Mouse (Mus musculus) forebrain, embryonic 14.5 days (tissue): Measurements from ENCODE around the gene Fbxo42. TPM values are rescaled to one million over a fixed set of nuclear protein-coding genes. Genes with fewer than 3 reads are reported as not detected.

Experiments used
- ATAC-seq: fragments of 200-750 bp; cut with Nextera tagmentation; 2 replicates; pipeline ENCODE4 v1.8.0; 2017; ENCODE audit warnings: mild to moderate bottlenecking, moderate library complexity
- DNase-seq: peaks from one replicate; pipeline ENCODE4 v3.0.0-alpha.2; 2015; ENCODE audit warnings: low spot score
- H3K27ac ChIP-seq: fragments of 300-500 bp; sonication (generic); 2 replicates; pipeline ENCODE4 v1.5.1; 2014; ENCODE audit warnings: low read depth, mild to moderate bottlenecking, control low read depth, low read length, moderate library complexity
- H3K27me3 ChIP-seq: fragments of 300-500 bp; sonication (generic); replicated peaks from 2 replicates; pipeline ENCODE4 v1.6.1; 2014; ENCODE audit warnings: low read length, control low read depth, mixed read lengths; ENCODE audit not compliant: control insufficient read depth, insufficient read depth
- H3K36me3 ChIP-seq: fragments of 300-500 bp; sonication (generic); 2 replicates; pipeline ENCODE4 v1.6.1; 2014; ENCODE audit warnings: low read length, control low read depth; ENCODE audit not compliant: control insufficient read depth, insufficient read depth
- H3K4me1 ChIP-seq: fragments of 300-500 bp; sonication (generic); 2 replicates; pipeline ENCODE4 v1.6.1; 2014; ENCODE audit warnings: antibody characterized with exemption, low read length, control low read depth; ENCODE audit not compliant: control insufficient read depth, insufficient read depth
- H3K4me2 ChIP-seq: fragments of 300-500 bp; sonication (generic); 2 replicates; pipeline ENCODE4 v1.6.1; 2014; ENCODE audit warnings: mild to moderate bottlenecking, control low read depth, low read length
- H3K4me3 ChIP-seq: fragments of 300-500 bp; sonication (generic); 2 replicates; pipeline ENCODE4 v1.5.1; 2014; ENCODE audit warnings: low read depth, low read length, control low read depth
- H3K9ac ChIP-seq: fragments of 300-500 bp; sonication (generic); 2 replicates; pipeline ENCODE4 v1.6.1; 2014; ENCODE audit warnings: mild to moderate bottlenecking, low read length, control low read depth, moderate library complexity
- H3K9me3 ChIP-seq: fragments of 300-500 bp; sonication (generic); replicated peaks from 2 replicates; pipeline ENCODE4 v1.6.1; 2016; ENCODE audit warnings: low read length, control low read depth, mixed read lengths; ENCODE audit not compliant: control insufficient read depth
- WGBS: fragments of 180-500 bp; shearing (Covaris S2); extraction: QIAGEN DNeasy Blood & Tissue Kit; methylation state at CpG from one replicate; pipeline ENCODE4 v1.1.7; 2014; 5-methylcytosine and 5-hydroxymethylcytosine counted together
- polyA plus RNA-seq: library from polyadenylated mRNA; unstranded; fragments of >200 nt; fragmentation: Nextera tagmentation; extraction: Ambion mirVana; gene quantifications from 2 replicates; pipeline ENCODE4 v1.2.1, GENCODE M21; 2014

Fbxo42 gene
- 22.3 and 29.5 TPM in 2 replicates for polyA plus RNA-seq

- Histone ChIP-seq H3K9ac (peak within 1 kb of the TSS; percentile 98), H3K9me3 (no peaks in the 10 kb centered on the region), H3K27me3 (no peaks in the 10 kb centered on the region), H3K4me2 (peak within 1 kb of the TSS; percentile 90), H3K36me3 (no peaks in the 10 kb centered on the region), H3K4me1 (peaks cover 16% of the 10 kb centered on the region), H3K27ac (peak within 1 kb of the TSS; percentile 78), H3K4me3 (peak within 1 kb of the TSS; percentile 98)
- ATAC-seq (peak; percentile 88), DNase-seq (peak; percentile 96)
- WGBS = 9% methylated on average over 58 of the region's 58 CpGs
Observed at GRCm38 (mm10) chr4:141147112-141148008, at the start of gene Fbxo42. Fbxo42 (plus strand) TSS chr4:141147913.

GRCm38 (mm10) chr4:141098935-141099334 is 48.8 kb upstream of the Fbxo42 start:
- Histone ChIP-seq H3K36me3 (no peaks in the 10 kb centered on the region), H3K9ac (no peak overlapping the region), H3K4me3 (no peak overlapping the region), H3K4me1 (no peaks in the 10 kb centered on the region), H3K27me3 (no peaks in the 10 kb centered on the region), H3K27ac (no peak overlapping the region), H3K9me3 (no peaks in the 10 kb centered on the region), H3K4me2 (no peak overlapping the region)
- WGBS = 86% methylated on average over 4 of the region's 4 CpGs
- ATAC-seq = no peak
- DNase-seq = no peak

GRCm38 (mm10) chr4:141099956-141100355 is 47.8 kb upstream of the Fbxo42 start:
- H3K36me3 ChIP-seq = no peaks in the 10 kb centered on the region
- no peak overlapping the region for H3K9ac ChIP-seq
- H3K4me2 ChIP-seq = no peak overlapping the region
- H3K4me3 ChIP-seq = no peak overlapping the region
- no peaks in the 10 kb centered on the region for H3K9me3 ChIP-seq
- H3K27me3 ChIP-seq = no peaks in the 10 kb centered on the region
- ATAC-seq (no peak), DNase-seq (no peak)
- no peak overlapping the region for H3K27ac ChIP-seq
- WGBS = 78% methylated on average over 5 of the region's 5 CpGs
- H3K4me1 ChIP-seq = no peaks in the 10 kb centered on the region

- no peak for ATAC-seq
- Histone ChIP-seq H3K9ac (no peak overlapping the region), H3K27me3 (no peaks in the 10 kb centered on the region), H3K9me3 (no peaks in the 10 kb centered on the region), H3K4me2 (no peak overlapping the region), H3K27ac (no peak overlapping the region), H3K36me3 (no peaks in the 10 kb centered on the region), H3K4me3 (no peak overlapping the region), H3K4me1 (no peaks in the 10 kb centered on the region)
- 90% methylated on average over 9 of the region's 9 CpGs for WGBS
- no peak for DNase-seq
Observed at GRCm38 (mm10) chr4:141101291-141101690, 46.4 kb upstream of the Fbxo42 start.

GRCm38 (mm10) chr4:141101855-141102254 is 45.9 kb upstream of the Fbxo42 start:
- H3K9me3 ChIP-seq = no peaks in the 10 kb centered on the region
- no peaks in the 10 kb centered on the region for H3K27me3 ChIP-seq
- H3K27ac ChIP-seq = no peak overlapping the region
- no peak overlapping the region for H3K4me2 ChIP-seq
- no peak overlapping the region for H3K9ac ChIP-seq
- 73% methylated on average over 6 of the region's 6 CpGs for WGBS
- H3K4me3 ChIP-seq = no peak overlapping the region
- ATAC-seq (no peak), DNase-seq (peak; percentile 10)
- H3K36me3 ChIP-seq = no peaks in the 10 kb centered on the region
- no peaks in the 10 kb centered on the region for H3K4me1 ChIP-seq

GRCm38 (mm10) chr4:141106526-141107183 is 41.1 kb upstream of the Fbxo42 start:
- no peaks in the 10 kb centered on the region for H3K27me3 ChIP-seq
- no peaks in the 10 kb centered on the region for H3K4me1 ChIP-seq
- H3K4me2 ChIP-seq = no peak overlapping the region
- WGBS = 83% methylated on average over 16 of the region's 16 CpGs
- DNase-seq (no peak), ATAC-seq (no peak)
- no peak overlapping the region for H3K27ac ChIP-seq
- H3K9me3 ChIP-seq = no peaks in the 10 kb centered on the region
- H3K9ac ChIP-seq = no peak overlapping the region
- H3K36me3 ChIP-seq = peaks cover 15% of the 10 kb centered on the region
- no peak overlapping the region for H3K4me3 ChIP-seq

- H3K4me1 ChIP-seq = no peaks in the 10 kb centered on the region
- no peak overlapping the region for H3K9ac ChIP-seq
- no peaks in the 10 kb centered on the region for H3K9me3 ChIP-seq
- no peak for ATAC-seq
- no peak overlapping the region for H3K27ac ChIP-seq
- H3K27me3 ChIP-seq = no peaks in the 10 kb centered on the region
- no peak overlapping the region for H3K4me2 ChIP-seq
- H3K36me3 ChIP-seq = peaks cover 26% of the 10 kb centered on the region
- 50% methylated on average over 10 of the region's 10 CpGs for WGBS
- no peak overlapping the region for H3K4me3 ChIP-seq
- no peak for DNase-seq
Observed at GRCm38 (mm10) chr4:141108196-141108732, 39.4 kb upstream of the Fbxo42 start.

- Histone ChIP-seq H3K4me1 (no peaks in the 10 kb centered on the region), H3K27ac (no peak overlapping the region), H3K4me3 (no peak overlapping the region), H3K36me3 (peaks cover 75% of the 10 kb centered on the region), H3K4me2 (no peak overlapping the region), H3K27me3 (no peaks in the 10 kb centered on the region), H3K9ac (no peak overlapping the region), H3K9me3 (no peaks in the 10 kb centered on the region)
- no peak for DNase-seq
- WGBS = 82% methylated on average over 7 of the region's 7 CpGs
- no peak for ATAC-seq
Observed at GRCm38 (mm10) chr4:141113831-141114230, 33.9 kb upstream of the Fbxo42 start.
